Mouse (Mus musculus): ENCODE measurements around the gene Tmem39b.
A peak's percentile ranks its signal among the peaks of the same experiment; 100 is the strongest.
"Not testable (repeated sequence)": the region's sequence is repeated elsewhere in the genome, so short reads cannot be mapped to it uniquely, and the experiment has no call there.

Gene Tmem39b

GRCm38 (mm10) chr4:129696158-129696985 is at the start of gene Tmem39b:
Gene Tmem39b, minus strand, starts transcription at chr4:129696838.
- DNase-seq (ENCODE audit: low spot score in 2 of 2), result peak; percentile 90 to 93

GRCm38 (mm10) chr4:129746106-129746505 is 49.5 kb upstream of the Tmem39b start:
- DNase-seq (ENCODE audit: low spot score in 2 of 2), result no peak

- DNase-seq (ENCODE audit: low spot score in 2 of 2), result no peak
Observed at GRCm38 (mm10) chr4:129743494-129743893, 46.9 kb upstream of the Tmem39b start.

- no peak for DNase-seq (ENCODE audit: low spot score in 2 of 2)
Observed at GRCm38 (mm10) chr4:129743010-129743390, 46.4 kb upstream of the Tmem39b start.

- DNase-seq (ENCODE audit: low spot score in 2 of 2), result peak; percentile 93 to 95
Observed at GRCm38 (mm10) chr4:129742232-129743009, 45.8 kb upstream of the Tmem39b start, which contains the start of gene Khdrbs1. Gene Khdrbs1, minus strand, starts transcription at chr4:129742303.

GRCm38 (mm10) chr4:129741974-129742231 is 45.3 kb upstream of the Tmem39b start:
- DNase-seq (ENCODE audit: low spot score in 2 of 2), result no peak

GRCm38 (mm10) chr4:129741251-129741973 is 44.8 kb upstream of the Tmem39b start:
- peak; percentile 28 to 30 for DNase-seq (ENCODE audit: low spot score in 2 of 2)

- DNase-seq (ENCODE audit: low spot score in 2 of 2), result no peak
Observed at GRCm38 (mm10) chr4:129739111-129739645, 42.5 kb upstream of the Tmem39b start.

GRCm38 (mm10) chr4:129736173-129736572 is 39.5 kb upstream of the Tmem39b start:
- DNase-seq (ENCODE audit: low spot score in 2 of 2), result no peak

- DNase-seq (ENCODE audit: low spot score in 2 of 2), result not testable (repeated sequence)
Observed at GRCm38 (mm10) chr4:129735485-129735884, 38.8 kb upstream of the Tmem39b start.

- DNase-seq (ENCODE audit: low spot score in 2 of 2), result no peak
Observed at GRCm38 (mm10) chr4:129731423-129731822, 34.8 kb upstream of the Tmem39b start.

GRCm38 (mm10) chr4:129716310-129716709 is 19.7 kb upstream of the Tmem39b start:
- DNase-seq (ENCODE audit: low spot score in 2 of 2), result peak in 1 of 2 experiments; percentile 45

- DNase-seq (ENCODE audit: low spot score in 2 of 2), result no peak
Observed at GRCm38 (mm10) chr4:129709486-129710129, 13.0 kb upstream of the Tmem39b start.

GRCm38 (mm10) chr4:129706750-129707149 is 10.1 kb upstream of the Tmem39b start:
- DNase-seq (ENCODE audit: low spot score in 2 of 2), result no peak

GRCm38 (mm10) chr4:129702454-129702853 is 5.8 kb upstream of the Tmem39b start:
- peak; percentile 83 to 87 for DNase-seq (ENCODE audit: low spot score in 2 of 2)

GRCm38 (mm10) chr4:129701503-129702377 is 5.1 kb upstream of the Tmem39b start:
- DNase-seq (ENCODE audit: low spot score in 2 of 2), result peak; percentile 85 to 94

- not testable (repeated sequence) for DNase-seq (ENCODE audit: low spot score in 2 of 2)
Observed at GRCm38 (mm10) chr4:129700661-129701060, 4.0 kb upstream of the Tmem39b start.

- DNase-seq (ENCODE audit: low spot score in 2 of 2), result no peak
Observed at GRCm38 (mm10) chr4:129700216-129700615, 3.6 kb upstream of the Tmem39b start.

GRCm38 (mm10) chr4:129697191-129697590 is 553 bp upstream of the Tmem39b start:
- DNase-seq (ENCODE audit: low spot score in 2 of 2), result no peak

GRCm38 (mm10) chr4:129695815-129696157 is 852 bp downstream of the Tmem39b start:
- DNase-seq (ENCODE audit: low spot score in 2 of 2), result no peak

GRCm38 (mm10) chr4:129684531-129684930 is 12.1 kb downstream of the Tmem39b start:
- no peak for DNase-seq (ENCODE audit: low spot score in 2 of 2)

All from frontal cortex, postnatal 36 days (tissue).